Mouse (Mus musculus) neural tube, embryonic 11.5 days (tissue): ENCODE data around the gene Rho. TPM values are rescaled to one million over a fixed set of nuclear protein-coding genes. Genes with fewer than 3 reads are reported as not detected.
A peak's percentile ranks its signal among the peaks of the same experiment; 100 is the strongest.

ENCODE experiments used
- ATAC-seq: fragments of 200-750 bp; cut with Nextera tagmentation; 2 replicates; pipeline ENCODE4 v1.8.0; 2017; ENCODE audit warnings: moderate number of reproducible peaks, mild to moderate bottlenecking, moderate TSS enrichment, moderate library complexity; ENCODE audit not compliant: insufficient read depth, low FRiP score, low TSS enrichment
- DNase-seq: peaks from one replicate; pipeline ENCODE4 v3.0.0-alpha.2; 2015; ENCODE audit warnings: low spot score
- H3K27ac ChIP-seq: fragments of 300-500 bp; sonication (generic); 2 replicates; pipeline ENCODE4 v1.5.1; 2014; ENCODE audit warnings: low read depth, mild to moderate bottlenecking, low read length
- H3K27me3 ChIP-seq: fragments of 300-500 bp; sonication (generic); 2 replicates; pipeline ENCODE4 v1.6.1; 2014; ENCODE audit warnings: mild to moderate bottlenecking, low read length, mixed read lengths; ENCODE audit not compliant: control insufficient read depth, insufficient read depth
- H3K36me3 ChIP-seq: fragments of 300-500 bp; sonication (generic); 2 replicates; pipeline ENCODE4 v1.6.1; 2014; ENCODE audit warnings: mild to moderate bottlenecking, low read length, moderate library complexity, mixed read lengths; ENCODE audit not compliant: control insufficient read depth, insufficient read depth
- H3K4me1 ChIP-seq: fragments of 300-500 bp; sonication (generic); 2 replicates; pipeline ENCODE4 v1.6.1; 2014; ENCODE audit warnings: low read length, mixed read lengths; ENCODE audit not compliant: control insufficient read depth, insufficient read depth
- H3K4me2 ChIP-seq: fragments of 300-500 bp; sonication (generic); 2 replicates; pipeline ENCODE4 v1.6.1; 2014; ENCODE audit warnings: low read depth, mild to moderate bottlenecking, moderate library complexity
- H3K4me3 ChIP-seq: fragments of 300-500 bp; sonication (generic); 2 replicates; pipeline ENCODE4 v1.5.1; 2014; ENCODE audit warnings: low read depth, low read length
- H3K9ac ChIP-seq: fragments of 300-500 bp; sonication (generic); 2 replicates; pipeline ENCODE4 v1.6.1; 2014; ENCODE audit warnings: mild to moderate bottlenecking, low read length
- H3K9me3 ChIP-seq: fragments of 300-500 bp; sonication (generic); 2 replicates; pipeline ENCODE4 v1.6.1; 2016; ENCODE audit warnings: low read length; ENCODE audit not compliant: control insufficient read depth
- WGBS: fragments of 180-500 bp; shearing (Covaris S2); extraction: QIAGEN DNeasy Blood & Tissue Kit; methylation state at CpG from one replicate; pipeline ENCODE4 v1.1.7; 2014; 5-methylcytosine and 5-hydroxymethylcytosine counted together
- polyA plus RNA-seq: library from polyadenylated mRNA; unstranded; fragments of >200 nt; fragmentation: Nextera tagmentation; extraction: Ambion mirVana; gene quantifications from 2 replicates; pipeline ENCODE4 v1.2.1, GENCODE M21; 2014

Rho gene
- polyA plus RNA-seq, 1 experiment from 2014 or later: not detected

DNA sequence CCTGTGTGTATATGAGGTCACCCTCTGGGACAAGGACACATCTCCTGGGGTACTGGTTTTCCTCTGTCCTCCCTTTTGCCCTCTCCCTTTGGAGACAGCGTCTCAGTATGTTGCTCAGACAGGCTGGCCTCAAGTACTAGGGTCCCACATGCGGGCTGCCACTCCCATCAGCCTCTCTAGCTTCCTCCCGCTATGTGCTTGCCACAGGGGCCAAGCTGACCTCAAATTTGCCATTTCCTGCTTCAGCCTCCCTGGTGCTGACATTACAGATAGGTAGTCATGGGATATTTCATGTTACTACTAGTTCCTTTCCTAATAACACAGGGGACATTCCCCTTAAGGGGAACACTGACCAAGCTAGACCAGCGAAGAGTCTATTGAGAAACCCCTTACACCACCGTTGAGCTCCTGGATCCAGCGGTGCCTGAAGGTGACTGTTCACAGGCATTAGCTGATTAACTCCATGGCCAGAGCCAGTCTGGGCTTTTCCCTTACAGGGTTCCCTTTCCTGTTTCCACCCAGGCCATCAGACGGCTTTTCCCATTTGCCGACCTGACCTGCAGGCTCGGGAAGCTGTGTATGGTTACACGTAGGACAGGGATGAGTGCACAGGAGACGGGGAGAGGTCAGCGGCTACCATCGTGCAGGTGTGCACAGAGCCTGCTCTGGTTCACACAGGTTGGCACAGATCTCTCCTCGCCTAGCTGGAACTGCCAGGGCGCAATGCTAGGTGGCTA is 41.8 kb downstream of the Rho start:
- H3K36me3 ChIP-seq: no peaks in the 10 kb centered on the region
- no peak overlapping the region for H3K9ac ChIP-seq
- no peaks in the 10 kb centered on the region for H3K4me1 ChIP-seq
- DNase-seq (no peak), ATAC-seq (no peak)
- no peak overlapping the region for H3K27ac ChIP-seq
- H3K4me3 ChIP-seq: no peak overlapping the region
- no peaks in the 10 kb centered on the region for H3K9me3 ChIP-seq
- H3K4me2 ChIP-seq: no peak overlapping the region
- 88% methylated on average over 15 of the region's 15 CpGs for WGBS
- H3K27me3 ChIP-seq: no peaks in the 10 kb centered on the region

DNA sequence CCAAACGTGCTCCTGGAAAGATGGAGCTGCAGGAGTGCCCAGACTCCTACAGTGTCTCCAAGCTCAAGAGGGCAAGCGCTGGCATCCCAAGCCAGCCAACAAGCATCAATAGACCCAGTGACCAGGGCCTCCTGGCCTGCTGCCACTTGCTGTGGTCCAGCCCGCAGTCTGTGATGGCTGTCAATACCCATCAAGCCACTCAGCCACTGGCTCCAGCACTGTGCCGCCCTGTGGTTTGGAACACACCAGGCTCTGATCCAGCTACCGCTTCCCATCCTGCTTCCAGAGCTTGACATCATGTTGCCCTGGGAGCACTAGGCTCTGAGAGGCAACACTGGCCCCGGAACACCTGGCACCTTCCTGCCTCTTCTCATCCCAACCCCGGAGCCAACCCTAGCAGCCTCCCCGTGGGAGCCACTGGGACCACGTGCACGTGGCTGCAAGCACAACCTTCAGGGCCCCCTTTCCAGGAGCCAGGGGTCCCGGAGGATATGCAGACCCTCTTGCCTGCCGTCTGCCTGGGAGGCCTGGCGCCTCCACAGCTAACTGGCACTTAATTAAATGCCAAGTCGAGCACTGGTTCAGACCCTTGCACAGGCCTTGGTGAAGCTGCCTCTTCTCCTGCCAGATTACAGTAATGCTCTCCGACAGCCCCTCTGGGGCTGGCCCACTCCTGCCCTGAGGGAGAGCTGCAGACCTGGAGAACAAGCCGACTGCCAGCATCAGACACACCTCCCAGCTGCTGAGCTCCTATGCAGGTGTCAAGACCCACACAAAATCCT is 42.5 kb downstream of the Rho start:
- Histone ChIP-seq H3K36me3 (no peaks in the 10 kb centered on the region), H3K27me3 (no peaks in the 10 kb centered on the region), H3K4me1 (no peaks in the 10 kb centered on the region), H3K27ac (no peak overlapping the region), H3K9ac (no peak overlapping the region), H3K4me3 (no peak overlapping the region), H3K4me2 (no peak overlapping the region), H3K9me3 (no peaks in the 10 kb centered on the region)
- WGBS: 83% methylated on average over 16 of the region's 16 CpGs
- ATAC-seq (no peak), DNase-seq (no peak)

DNA sequence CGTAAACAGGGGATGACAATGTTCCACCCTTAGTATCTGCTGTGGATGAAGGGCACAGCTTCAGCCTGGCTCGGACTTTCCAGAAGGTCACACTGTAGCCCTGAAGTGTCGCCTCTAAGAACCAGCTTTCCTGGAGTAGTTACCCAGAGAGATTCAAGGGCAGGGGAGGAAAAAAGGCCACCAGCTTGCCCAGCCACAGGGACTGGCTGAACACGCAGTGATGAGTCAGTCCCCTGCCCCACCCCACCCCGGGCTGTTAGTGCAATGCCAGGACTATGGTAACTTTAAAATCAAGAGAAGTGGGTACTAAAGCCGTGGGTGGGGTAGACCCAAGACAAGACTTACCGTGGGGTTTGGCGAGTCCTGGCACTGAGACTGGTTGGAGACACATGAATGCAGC is 44.1 kb downstream of the Rho start:
- no peak for DNase-seq
- no peak overlapping the region for H3K4me3 ChIP-seq
- no peaks in the 10 kb centered on the region for H3K36me3 ChIP-seq
- no peaks in the 10 kb centered on the region for H3K4me1 ChIP-seq
- no peaks in the 10 kb centered on the region for H3K9me3 ChIP-seq
- H3K27ac ChIP-seq: no peak overlapping the region
- no peak for ATAC-seq
- no peak overlapping the region for H3K9ac ChIP-seq
- no peak overlapping the region for H3K4me2 ChIP-seq
- 85% methylated on average over 8 of the region's 8 CpGs for WGBS
- no peaks in the 10 kb centered on the region for H3K27me3 ChIP-seq

DNA sequence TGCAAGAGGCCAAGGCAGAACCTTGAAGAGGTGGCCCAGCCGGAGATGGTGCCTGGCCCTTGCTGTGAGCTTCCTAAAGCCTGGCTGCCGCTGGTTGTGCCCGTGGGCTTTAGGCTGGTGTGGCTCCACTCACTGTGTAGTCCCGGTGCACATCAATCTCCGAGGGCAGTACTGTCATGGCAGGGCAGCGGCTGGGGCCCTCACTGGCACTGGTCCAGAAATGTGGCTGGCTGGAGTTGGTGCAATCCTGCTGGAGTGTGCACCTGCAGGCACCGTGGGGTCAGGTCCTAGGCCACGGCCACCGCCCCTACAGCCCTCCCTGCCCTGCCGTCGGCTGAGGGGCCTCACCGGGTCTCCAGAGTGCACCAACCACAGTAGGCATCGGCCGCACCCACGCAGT is 46.3 kb downstream of the Rho start:
- Histone ChIP-seq H3K4me2 (no peak overlapping the region), H3K4me1 (no peaks in the 10 kb centered on the region; the same call in 1 of the 2 replicates), H3K9ac (no peak overlapping the region), H3K36me3 (no peaks in the 10 kb centered on the region), H3K27me3 (no peaks in the 10 kb centered on the region), H3K9me3 (no peaks in the 10 kb centered on the region), H3K27ac (no peak overlapping the region), H3K4me3 (no peak overlapping the region)
- no peak for DNase-seq
- 88% methylated on average over 15 of the region's 15 CpGs for WGBS
- no peak for ATAC-seq

DNA sequence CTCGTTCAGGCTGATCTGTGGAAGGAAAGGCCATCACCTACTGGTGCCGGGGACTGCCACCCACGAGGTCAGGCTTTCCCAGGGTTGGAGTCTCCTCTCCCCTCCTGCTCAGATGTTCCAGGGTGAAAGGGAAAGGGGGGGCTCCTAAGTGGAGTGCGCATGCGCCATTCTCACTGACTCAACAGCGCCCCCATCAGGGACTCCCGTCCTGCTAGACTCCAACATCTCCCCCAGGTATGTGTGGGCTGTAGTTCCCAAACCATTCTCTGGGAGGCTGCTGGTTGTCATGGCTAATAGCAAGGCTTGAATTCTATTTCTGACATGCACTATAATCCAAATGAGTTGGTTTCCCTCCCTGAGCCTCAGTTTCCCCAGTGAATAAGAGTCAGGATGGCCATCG is 47.0 kb downstream of the Rho start:
- Histone ChIP-seq H3K27ac (no peak overlapping the region), H3K9me3 (no peaks in the 10 kb centered on the region), H3K4me3 (no peak overlapping the region), H3K4me1 (peaks cover 6% of the 10 kb centered on the region), H3K27me3 (no peaks in the 10 kb centered on the region), H3K36me3 (no peaks in the 10 kb centered on the region), H3K4me2 (no peak overlapping the region), H3K9ac (no peak overlapping the region)
- WGBS: 65% methylated on average over 8 of the region's 8 CpGs
- DNase-seq (no peak), ATAC-seq (no peak)

DNA sequence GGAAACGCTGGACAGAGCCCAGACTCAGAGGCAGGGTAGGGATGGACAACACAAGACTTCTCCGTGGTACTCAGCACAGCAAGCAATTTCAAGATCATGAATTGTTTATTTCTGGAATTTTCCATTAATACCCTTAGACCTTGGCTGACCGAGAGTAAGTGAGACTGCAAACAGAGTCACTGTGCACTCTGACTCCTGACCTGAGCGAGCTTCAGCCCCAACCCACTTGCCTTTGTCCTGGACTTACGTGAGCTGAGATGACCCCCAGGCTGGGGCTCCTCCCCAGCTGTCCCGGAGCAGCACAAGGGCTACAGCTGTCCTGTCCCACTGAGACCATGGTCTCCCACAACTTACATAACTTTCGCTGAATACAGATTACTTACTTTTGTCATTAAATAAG is 51.3 kb downstream of the Rho start:
- H3K9ac ChIP-seq: no peak overlapping the region; the same call in 1 of the 2 replicates
- ATAC-seq: no peak
- no peak overlapping the region for H3K4me3 ChIP-seq
- H3K36me3 ChIP-seq: no peaks in the 10 kb centered on the region
- no peaks in the 10 kb centered on the region for H3K27me3 ChIP-seq
- no peak for DNase-seq
- H3K4me2 ChIP-seq: no peak overlapping the region
- no peak overlapping the region for H3K27ac ChIP-seq
- peaks cover 26% of the 10 kb centered on the region for H3K4me1 ChIP-seq
- WGBS: 66% methylated on average over 7 of the region's 7 CpGs
- no peaks in the 10 kb centered on the region for H3K9me3 ChIP-seq

DNA sequence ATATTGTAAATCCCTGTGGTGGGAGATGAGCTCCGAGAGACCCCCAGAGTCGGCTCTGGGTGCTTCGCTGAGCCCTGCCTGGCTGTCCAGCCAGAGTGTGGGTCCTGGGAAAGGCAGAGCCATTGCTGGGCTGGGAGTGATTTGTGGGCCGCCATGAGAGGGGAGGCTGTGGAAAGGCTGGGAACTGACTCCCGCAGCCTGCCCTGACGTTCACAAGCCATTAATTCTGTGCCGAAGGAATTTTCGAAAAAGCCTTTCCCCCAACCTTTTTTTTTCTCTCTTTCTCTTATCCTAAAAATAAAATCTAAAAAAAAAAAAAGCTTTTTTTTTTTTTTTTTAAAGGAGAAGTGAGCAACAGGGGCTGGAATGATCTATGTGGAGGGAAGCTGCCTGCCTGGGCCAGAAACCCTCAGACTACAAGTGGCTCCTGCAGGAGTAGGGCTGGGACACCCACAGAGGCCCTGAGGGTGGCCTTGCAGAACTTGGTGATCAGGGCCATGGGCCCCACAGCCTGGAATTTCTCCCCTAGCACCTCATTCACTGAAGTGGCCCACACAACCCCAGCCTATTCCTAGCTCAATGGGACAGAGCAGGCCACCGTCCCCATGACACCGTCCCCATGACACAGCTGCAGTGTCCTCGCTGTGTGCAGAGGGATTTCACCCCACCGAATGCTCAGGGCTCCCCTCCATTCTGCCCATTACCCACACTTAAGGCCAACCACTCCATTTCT is 51.9 kb downstream of the Rho start:
- H3K4me2 ChIP-seq: no peak overlapping the region
- no peak for ATAC-seq
- WGBS: 41% methylated on average over 12 of the region's 12 CpGs

DNA sequence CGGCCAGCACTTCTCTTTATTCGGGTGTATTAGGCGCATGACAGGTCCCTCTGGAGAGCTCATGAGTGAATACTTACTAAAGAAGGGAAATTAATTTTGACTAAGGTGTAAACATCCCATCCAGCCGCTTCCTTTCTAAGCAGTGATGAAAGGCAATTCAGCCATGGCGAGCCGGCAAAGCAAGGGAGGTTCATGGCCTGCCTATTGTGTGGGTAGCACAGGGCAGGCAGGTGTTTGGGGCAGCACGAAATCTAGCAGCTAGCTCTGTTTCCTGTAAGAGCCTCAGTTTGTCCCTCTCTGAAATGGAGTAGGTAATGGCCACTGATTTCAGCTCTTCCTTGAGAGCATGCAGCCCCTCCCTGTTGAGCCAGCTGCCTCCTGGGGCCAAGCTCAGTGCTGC is 53.0 kb downstream of the Rho start:
- Histone ChIP-seq H3K27ac (no peak overlapping the region), H3K9me3 (no peaks in the 10 kb centered on the region), H3K9ac (peak overlapping the region; percentile 10; the same call in 1 of the 2 replicates), H3K36me3 (no peaks in the 10 kb centered on the region), H3K4me1 (peaks cover 26% of the 10 kb centered on the region), H3K27me3 (no peaks in the 10 kb centered on the region), H3K4me2 (no peak overlapping the region), H3K4me3 (no peak overlapping the region)
- no peak for ATAC-seq
- no peak for DNase-seq
- WGBS: 63% methylated on average over 7 of the region's 7 CpGs

More for the DNA sequence above, 51.9 kb downstream of the Rho start:
- Histone ChIP-seq H3K9me3 (no peaks in the 10 kb centered on the region), H3K27ac (no peak overlapping the region), H3K4me1 (peaks cover 26% of the 10 kb centered on the region), H3K4me3 (no peak overlapping the region), H3K27me3 (no peaks in the 10 kb centered on the region), H3K9ac (no peak overlapping the region; the same call in 1 of the 2 replicates), H3K36me3 (no peaks in the 10 kb centered on the region)
- DNase-seq: no peak
